Mouse (Mus musculus) heart, embryonic 12.5 days (tissue): ENCODE measurements around the gene Zfpm1. TPM values are rescaled to one million over a fixed set of nuclear protein-coding genes. Genes with fewer than 3 reads are reported as not detected.
"Not testable (repeated sequence)": the region's sequence is repeated elsewhere in the genome, so short reads cannot be mapped to it uniquely, and the experiment has no call there.

ENCODE experiments used
- ATAC-seq: fragments of 200-750 bp; cut with Nextera tagmentation; 2 replicates; pipeline ENCODE4 v1.8.0; 2017; ENCODE audit warnings: moderate TSS enrichment, moderate library complexity; ENCODE audit not compliant: insufficient number of reproducible peaks, low FRiP score
- H3K27ac ChIP-seq: fragments of 300-500 bp; sonication (generic); 2 replicates; pipeline ENCODE4 v1.5.1; 2016; ENCODE audit warnings: mild to moderate bottlenecking, moderate library complexity; ENCODE audit not compliant: poor library complexity, severe bottlenecking
- H3K27me3 ChIP-seq: fragments of 300-500 bp; sonication (generic); replicated peaks from 2 replicates; pipeline ENCODE4 v1.6.1; 2016; ENCODE audit warnings: mild to moderate bottlenecking, moderate library complexity
- H3K36me3 ChIP-seq: fragments of 300-500 bp; sonication (generic); 2 replicates; pipeline ENCODE4 v1.6.1; 2016; ENCODE audit warnings: mild to moderate bottlenecking, moderate library complexity
- H3K4me1 ChIP-seq: fragments of 300-500 bp; sonication (generic); replicated peaks from 2 replicates; pipeline ENCODE4 v1.6.1; 2016; ENCODE audit warnings: mild to moderate bottlenecking
- H3K4me2 ChIP-seq: fragments of 300-500 bp; sonication (generic); 2 replicates; pipeline ENCODE4 v1.6.1; 2016; ENCODE audit warnings: mild to moderate bottlenecking, moderate library complexity
- H3K4me3 ChIP-seq: fragments of 300-500 bp; sonication (generic); 2 replicates; pipeline ENCODE4 v1.5.1; 2016; ENCODE audit warnings: mild to moderate bottlenecking
- H3K9ac ChIP-seq: fragments of 300-500 bp; sonication (generic); 2 replicates; pipeline ENCODE4 v1.6.1; 2016; ENCODE audit warnings: mild to moderate bottlenecking, moderate library complexity
- H3K9me3 ChIP-seq: fragments of 300-500 bp; sonication (generic); replicated peaks from 2 replicates; pipeline ENCODE4 v1.6.1; 2016; ENCODE audit warnings: mild to moderate bottlenecking, moderate library complexity
- WGBS: fragments of 180-500 bp; shearing (Covaris S2); methylation state at CpG from one replicate; pipeline ENCODE4 v1.1.7; 2016; 5-methylcytosine and 5-hydroxymethylcytosine counted together
- polyA plus RNA-seq: library from polyadenylated mRNA; unstranded; fragments of >200 nt; fragmentation: Nextera tagmentation; extraction: Ambion mirVana; gene quantifications from 2 replicates; pipeline ENCODE4 v1.2.1, GENCODE M21; 2016

Zfpm1 gene
- polyA plus RNA-seq, 1 experiment from 2014 or later: 8.0 TPM

- Histone ChIP-seq H3K27ac (peak overlapping the region; percentile 80), H3K27me3 (no peaks in the 10 kb centered on the region), H3K9me3 (no peaks in the 10 kb centered on the region), H3K9ac (no peak overlapping the region; the same call in 1 of the 2 replicates), H3K4me3 (no peak overlapping the region), H3K36me3 (peaks cover 67% of the 10 kb centered on the region), H3K4me1 (peaks cover 100% of the 10 kb centered on the region), H3K4me2 (peak overlapping the region; percentile 16; the same call in 1 of the 2 replicates)
- 41% methylated on average over 13 of the region's 13 CpGs for WGBS
- ATAC-seq: peak; percentile 13; the same call in 1 of the 2 replicates
Observed at GRCm38 (mm10) chr8:122314899-122315496, 33.1 kb downstream of the Zfpm1 start.

GRCm38 (mm10) chr8:122316402-122316801 is 34.5 kb downstream of the Zfpm1 start:
- Histone ChIP-seq H3K4me1 (peaks cover 100% of the 10 kb centered on the region), H3K27ac (peak overlapping the region; percentile 80; the same call in 1 of the 2 replicates), H3K27me3 (no peaks in the 10 kb centered on the region), H3K4me3 (no peak overlapping the region), H3K4me2 (no peak overlapping the region), H3K9ac (no peak overlapping the region; the same call in 1 of the 2 replicates), H3K9me3 (no peaks in the 10 kb centered on the region), H3K36me3 (peaks cover 59% of the 10 kb centered on the region)
- ATAC-seq: no peak
- 36% methylated on average over 2 of the region's 2 CpGs for WGBS

DNA sequence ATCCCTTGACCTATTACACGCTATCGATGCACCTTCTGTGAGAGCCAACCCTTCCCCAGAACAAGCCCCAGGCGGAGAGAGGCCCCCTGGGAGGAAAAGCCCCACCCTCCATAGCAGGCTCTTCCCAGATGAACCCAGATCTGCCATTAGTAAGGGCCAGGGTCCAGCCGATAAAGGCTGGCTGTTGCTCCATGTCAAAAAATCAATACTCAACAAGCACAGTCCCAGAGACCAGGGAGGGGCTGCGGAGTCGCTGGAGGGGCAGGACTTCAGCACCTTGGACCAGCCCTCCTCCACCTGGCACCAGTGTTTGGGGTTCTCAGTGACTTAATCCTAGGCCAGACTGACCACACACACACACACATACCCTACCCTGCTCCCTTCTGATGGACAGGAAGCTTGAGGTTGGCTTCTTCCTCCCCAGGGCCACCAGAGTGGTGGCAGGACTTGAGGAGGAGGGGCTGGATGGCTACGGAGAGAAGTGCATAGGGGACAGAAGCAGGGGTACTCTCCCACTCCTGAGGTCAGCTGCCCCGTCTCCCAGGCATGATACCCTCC is 36.1 kb downstream of the Zfpm1 start:
- Histone ChIP-seq H3K4me1 (peaks cover 100% of the 10 kb centered on the region), H3K36me3 (peaks cover 52% of the 10 kb centered on the region), H3K27me3 (no peaks in the 10 kb centered on the region), H3K4me2 (no peak overlapping the region), H3K4me3 (no peak overlapping the region), H3K9ac (peak overlapping the region; percentile 26; the same call in 1 of the 2 replicates), H3K9me3 (no peaks in the 10 kb centered on the region), H3K27ac (peak overlapping the region; percentile 6; the same call in 1 of the 2 replicates)
- WGBS: 52% methylated on average over 8 of the region's 8 CpGs
- no peak for ATAC-seq

GRCm38 (mm10) chr8:122319045-122319707 is 37.2 kb downstream of the Zfpm1 start:
- no peak for ATAC-seq
- Histone ChIP-seq H3K36me3 (peaks cover 47% of the 10 kb centered on the region), H3K9me3 (no peaks in the 10 kb centered on the region), H3K4me3 (no peak overlapping the region), H3K27ac (peak overlapping the region; percentile 84), H3K27me3 (no peaks in the 10 kb centered on the region), H3K4me2 (no peak overlapping the region), H3K4me1 (peaks cover 100% of the 10 kb centered on the region), H3K9ac (peak overlapping the region; percentile 32; the same call in 1 of the 2 replicates)
- 48% methylated on average over 11 of the region's 11 CpGs for WGBS

DNA sequence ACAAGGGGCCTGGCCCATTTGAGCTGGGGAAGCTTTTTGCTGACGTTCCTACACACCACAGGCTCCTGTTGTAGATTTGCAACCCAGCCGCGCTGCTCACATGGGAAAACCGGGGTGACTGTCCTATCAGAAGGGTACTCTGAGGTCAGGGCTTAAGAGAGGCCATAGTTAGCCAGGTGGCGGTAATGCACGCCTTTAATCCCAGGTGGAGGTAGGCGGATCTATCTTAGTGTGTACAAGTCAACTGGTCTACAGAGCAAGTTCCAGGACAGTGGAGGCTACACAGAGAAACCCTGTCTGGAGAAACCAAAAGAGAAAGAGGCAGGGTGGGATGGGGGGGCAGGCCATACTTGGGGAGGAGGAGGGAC is 37.8 kb downstream of the Zfpm1 start:
- H3K9me3 ChIP-seq: no peaks in the 10 kb centered on the region
- H3K4me1 ChIP-seq: peaks cover 100% of the 10 kb centered on the region
- WGBS: 65% methylated on average over 7 of the region's 7 CpGs
- H3K4me3 ChIP-seq: no peak overlapping the region
- peak overlapping the region; percentile 32; the same call in 1 of the 2 replicates for H3K9ac ChIP-seq
- peak overlapping the region; percentile 84 for H3K27ac ChIP-seq
- ATAC-seq: no peak
- H3K4me2 ChIP-seq: no peak overlapping the region
- H3K36me3 ChIP-seq: peaks cover 44% of the 10 kb centered on the region
- H3K27me3 ChIP-seq: no peaks in the 10 kb centered on the region

GRCm38 (mm10) chr8:122320541-122320940 is 38.6 kb downstream of the Zfpm1 start:
- Histone ChIP-seq H3K4me3 (no peak overlapping the region), H3K27ac (peak overlapping the region; percentile 84), H3K27me3 (no peaks in the 10 kb centered on the region), H3K4me1 (peaks cover 100% of the 10 kb centered on the region), H3K9ac (peak overlapping the region; percentile 9; the same call in 1 of the 2 replicates), H3K9me3 (no peaks in the 10 kb centered on the region), H3K36me3 (peaks cover 44% of the 10 kb centered on the region), H3K4me2 (no peak overlapping the region)
- WGBS: 43% methylated on average over 3 of the region's 3 CpGs
- ATAC-seq: no peak

DNA sequence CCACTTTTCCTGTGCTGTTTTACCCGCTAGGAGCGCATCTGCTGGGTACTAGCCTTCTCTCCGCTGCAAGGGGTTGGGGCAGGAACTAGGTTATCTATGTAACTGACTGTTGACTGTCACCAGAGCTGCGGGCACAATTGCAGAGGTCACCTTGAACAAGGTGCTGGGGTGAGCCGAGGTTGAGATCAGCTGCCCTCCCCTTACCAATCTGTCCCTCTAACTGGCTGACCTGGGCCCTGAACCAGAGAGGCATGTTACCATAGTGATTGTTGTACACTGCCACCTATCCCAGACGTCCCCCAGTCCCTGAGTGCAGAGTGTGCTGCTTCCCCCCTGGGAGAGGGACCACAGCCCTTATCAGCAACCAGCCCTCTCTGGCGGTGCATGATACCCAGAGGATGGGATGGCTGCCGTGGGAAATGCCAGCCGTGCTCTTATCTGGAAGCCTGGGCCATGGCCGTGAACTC is 39.5 kb downstream of the Zfpm1 start:
- H3K27me3 ChIP-seq: no peaks in the 10 kb centered on the region
- H3K4me1 ChIP-seq: peaks cover 100% of the 10 kb centered on the region
- H3K36me3 ChIP-seq: peaks cover 35% of the 10 kb centered on the region
- ATAC-seq: peak; percentile 54
- peak overlapping the region; percentile 42 for H3K9ac ChIP-seq
- no peak overlapping the region for H3K4me3 ChIP-seq
- 12% methylated on average over 10 of the region's 10 CpGs for WGBS
- no peaks in the 10 kb centered on the region for H3K9me3 ChIP-seq
- peak overlapping the region; percentile 21; the same call in 1 of the 2 replicates for H3K4me2 ChIP-seq
- H3K27ac ChIP-seq: peak overlapping the region; percentile 84

DNA sequence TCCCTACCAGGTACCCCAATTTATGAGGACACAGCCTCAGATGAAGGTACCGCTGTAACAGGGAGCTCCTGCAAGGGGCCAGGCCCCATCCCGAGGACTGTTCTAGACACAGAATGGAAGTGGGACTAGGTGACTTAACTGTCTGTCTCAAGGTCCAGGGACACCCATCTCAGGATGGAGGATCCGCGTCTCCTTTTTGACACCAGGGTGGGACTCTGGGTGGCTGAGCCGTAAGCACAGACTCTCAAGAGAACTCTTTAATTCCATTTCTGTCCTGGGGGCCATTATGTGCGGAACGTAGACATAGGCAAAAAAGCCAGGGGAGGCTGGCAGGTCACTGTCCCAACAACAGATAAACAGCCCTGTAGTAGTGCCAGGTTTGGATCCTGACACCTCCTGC is 40.2 kb downstream of the Zfpm1 start:
- Histone ChIP-seq H3K27me3 (no peaks in the 10 kb centered on the region), H3K36me3 (peaks cover 28% of the 10 kb centered on the region), H3K9me3 (no peaks in the 10 kb centered on the region), H3K4me3 (no peak overlapping the region), H3K9ac (peak overlapping the region; percentile 53), H3K4me1 (peaks cover 100% of the 10 kb centered on the region), H3K4me2 (peak overlapping the region; percentile 21; the same call in 1 of the 2 replicates), H3K27ac (peak overlapping the region; percentile 84)
- no peak for ATAC-seq
- WGBS: 63% methylated on average over 7 of the region's 7 CpGs

GRCm38 (mm10) chr8:122322792-122323191 is 40.9 kb downstream of the Zfpm1 start:
- H3K4me1 ChIP-seq: peaks cover 99% of the 10 kb centered on the region
- H3K27ac ChIP-seq: peak overlapping the region; percentile 84
- H3K36me3 ChIP-seq: peaks cover 28% of the 10 kb centered on the region
- 10% methylated on average over 11 of the region's 11 CpGs for WGBS
- no peaks in the 10 kb centered on the region for H3K27me3 ChIP-seq
- H3K4me2 ChIP-seq: peak overlapping the region; percentile 21; the same call in 1 of the 2 replicates
- no peaks in the 10 kb centered on the region for H3K9me3 ChIP-seq
- ATAC-seq: peak; percentile 48
- H3K4me3 ChIP-seq: no peak overlapping the region
- H3K9ac ChIP-seq: peak overlapping the region; percentile 53

DNA sequence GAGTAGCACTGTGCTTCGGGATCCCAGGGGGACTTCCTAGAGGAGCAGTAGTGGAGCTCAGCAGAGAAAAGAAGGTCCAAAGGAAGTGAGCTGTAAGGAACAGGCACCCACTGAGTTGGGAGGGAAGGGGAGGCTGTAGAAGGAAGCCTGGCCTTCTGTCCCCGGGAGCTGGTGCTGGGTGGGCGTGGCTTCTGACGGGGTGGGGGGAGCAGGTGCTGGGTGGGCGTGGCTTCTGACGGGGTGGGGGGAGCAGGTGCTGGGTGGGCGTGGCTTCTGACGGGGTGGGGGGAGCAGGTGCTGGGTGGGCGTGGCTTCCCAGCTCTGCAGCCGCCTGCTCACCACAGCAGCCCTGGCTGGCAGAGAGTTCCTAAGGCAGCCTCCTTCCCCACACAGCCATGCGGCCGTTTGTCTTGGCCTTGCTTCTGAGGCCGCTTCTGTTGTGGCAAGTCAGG is 42.0 kb downstream of the Zfpm1 start:
- peaks cover 31% of the 10 kb centered on the region for H3K36me3 ChIP-seq
- H3K4me2 ChIP-seq: 0 out of 2 replicates have a peak overlapping the region, but pooled peaks have one; percentile 2
- H3K27ac ChIP-seq: peak overlapping the region; percentile 84
- H3K9me3 ChIP-seq, H3K27me3 ChIP-seq, H3K4me3 ChIP-seq: not testable (repeated sequence)
- peaks cover 99% of the 10 kb centered on the region for H3K4me1 ChIP-seq
- peak; percentile 48 for ATAC-seq
- H3K9ac ChIP-seq: peak overlapping the region; percentile 51
- WGBS: 6% methylated on average over 13 of the region's 13 CpGs

- Histone ChIP-seq H3K4me2 (peak overlapping the region; percentile 35), H3K4me1 (peaks cover 99% of the 10 kb centered on the region), H3K27ac (peak overlapping the region; percentile 84), H3K9me3 (no peaks in the 10 kb centered on the region), H3K4me3 (no peak overlapping the region), H3K36me3 (peaks cover 27% of the 10 kb centered on the region), H3K27me3 (no peaks in the 10 kb centered on the region), H3K9ac (peak overlapping the region; percentile 42)
- WGBS: 33% methylated on average over 2 of the region's 2 CpGs
- ATAC-seq: no peak
Observed at GRCm38 (mm10) chr8:122325196-122325595, 43.3 kb downstream of the Zfpm1 start.
